Mouse (Mus musculus) C2C12 (cell line): Measurements from ENCODE around the gene Eef1a2. TPM values are rescaled to one million over a fixed set of nuclear protein-coding genes. Genes with fewer than 3 reads are reported as not detected.

Experiments
- H3K27me3 ChIP-seq: one replicate; pipeline ENCODE4 v1.6.1; 2011; ENCODE audit not compliant: control insufficient read depth, insufficient read depth, insufficient read length
- H3K36me3 ChIP-seq: one replicate; pipeline ENCODE4 v1.6.1; 2011; ENCODE audit not compliant: control insufficient read depth, insufficient read depth
- H3K4me3 ChIP-seq: one replicate; pipeline ENCODE4 v1.5.1; 2011; ENCODE audit warnings: mild to moderate bottlenecking, control low read depth; ENCODE audit not compliant: poor library complexity, insufficient read depth, severe bottlenecking
- H3K79me2 ChIP-seq: one replicate; pipeline ENCODE4 v1.6.1; 2011; ENCODE audit not compliant: control insufficient read depth, insufficient read depth
- H3K79me3 ChIP-seq: one replicate; pipeline ENCODE4 v1.6.1; 2011; ENCODE audit warnings: low read depth, control low read depth
- H3ac ChIP-seq: one replicate; pipeline ENCODE3; 2011; ENCODE audit warnings: low read depth; ENCODE audit not compliant: control insufficient read depth, insufficient read length
- CEBPB ChIP-seq: IDR thresholded peaks from one replicate; pipeline ENCODE4 v1.6.1; 2011; ENCODE audit warnings: low read depth, mild to moderate bottlenecking, control low read depth, moderate library complexity
- CTCF ChIP-seq: IDR thresholded peaks from one replicate; pipeline ENCODE4 v1.5.1; 2011; ENCODE audit not compliant: control insufficient read depth, insufficient read depth, insufficient read length
- FOSL1 ChIP-seq: IDR thresholded peaks from one replicate; pipeline ENCODE4 v1.8.0; 2011; ENCODE audit warnings: mild to moderate bottlenecking, low read length; ENCODE audit not compliant: poor library complexity, insufficient read depth, severe bottlenecking
- MAX ChIP-seq: IDR thresholded peaks from one replicate; pipeline ENCODE4 v1.6.1; 2011; ENCODE audit warnings: mild to moderate bottlenecking, control low read depth
- MYOD1 ChIP-seq: IDR thresholded peaks from one replicate; pipeline ENCODE4 v1.6.1; 2011; ENCODE audit warnings: low read depth; ENCODE audit not compliant: control insufficient read depth, insufficient read length
- MYOG ChIP-seq: IDR thresholded peaks from one replicate; pipeline ENCODE4 v1.6.1; 2011; ENCODE audit not compliant: control insufficient read depth, insufficient read length; ENCODE audit errors: extremely low read depth
- USF1 ChIP-seq: IDR thresholded peaks from one replicate; pipeline ENCODE4 v1.6.1; 2011; ENCODE audit warnings: low read depth, mild to moderate bottlenecking, control low read depth, moderate library complexity
- polyA plus RNA-seq: library from polyadenylated mRNA; unstranded; fragments of >200 nt; fragmentation: generic; extraction: Trizol; gene quantifications from one replicate; pipeline ENCODE4 v1.2.1, GENCODE M21; 2012; ENCODE audit warnings: missing spikeins

Gene Eef1a2
- polyA plus RNA-seq, 1 experiment, result 0.02 TPM

- H3K27me3 ChIP-seq, result peaks cover 21% of the 10 kb centered on the region
- TF ChIP-seq MAX (no peak), CEBPB (no peak), MYOG (no peak), USF1 (no peak), FOSL1 (no peak), CTCF (no peak)
- no peaks in the 10 kb centered on the region for H3K79me2 ChIP-seq
- H3K79me3 ChIP-seq, result no peaks in the 10 kb centered on the region
- no peaks in the 10 kb centered on the region for H3K36me3 ChIP-seq
- H3ac ChIP-seq, result no peak overlapping the region
- H3K4me3 ChIP-seq, result no peak overlapping the region
Measured at GRCm38 (mm10) chr2:181143509-181144276, 13.1 kb downstream of the Eef1a2 start.

GRCm38 (mm10) chr2:181142703-181143135 is 14.1 kb downstream of the Eef1a2 start:
- TF ChIP-seq CTCF, result no peak
- Histone ChIP-seq H3K27me3 (peaks cover 12% of the 10 kb centered on the region), H3K36me3 (no peaks in the 10 kb centered on the region), H3K4me3 (no peak overlapping the region), H3K79me2 (no peaks in the 10 kb centered on the region), H3ac (no peak overlapping the region), H3K79me3 (no peaks in the 10 kb centered on the region)

GRCm38 (mm10) chr2:181139641-181140193 is 17.1 kb downstream of the Eef1a2 start:
- Histone ChIP-seq H3K27me3 (peaks cover 10% of the 10 kb centered on the region), H3K79me3 (no peaks in the 10 kb centered on the region)

GRCm38 (mm10) chr2:181136934-181137333 is 19.9 kb downstream of the Eef1a2 start:
- Histone ChIP-seq H3K79me3 (no peaks in the 10 kb centered on the region), H3K27me3 (peaks cover 21% of the 10 kb centered on the region), H3K4me3 (no peak overlapping the region), H3ac (no peak overlapping the region), H3K79me2 (no peaks in the 10 kb centered on the region), H3K36me3 (no peaks in the 10 kb centered on the region)
- TF ChIP-seq MAX (no peak), MYOG (no peak)

More at GRCm38 (mm10) chr2:181139641-181140193, 17.1 kb downstream of the Eef1a2 start:
- TF ChIP-seq MAX (no peak), CTCF (no peak), USF1 (no peak), MYOG (no peak), MYOD1 (no peak)
- Histone ChIP-seq H3K4me3 (no peak overlapping the region), H3K36me3 (no peaks in the 10 kb centered on the region), H3ac (no peak overlapping the region), H3K79me2 (no peaks in the 10 kb centered on the region)

GRCm38 (mm10) chr2:181135446-181135818 is 21.4 kb downstream of the Eef1a2 start:
- no peak overlapping the region for H3ac ChIP-seq
- TF ChIP-seq MAX (no peak), FOSL1 (no peak), USF1 (no peak), CEBPB (no peak), CTCF (no peak), MYOG (no peak), MYOD1 (no peak)
- no peaks in the 10 kb centered on the region for H3K79me3 ChIP-seq
- no peaks in the 10 kb centered on the region for H3K79me2 ChIP-seq
- H3K27me3 ChIP-seq, result peaks cover 21% of the 10 kb centered on the region
- H3K4me3 ChIP-seq, result no peak overlapping the region
- no peaks in the 10 kb centered on the region for H3K36me3 ChIP-seq

GRCm38 (mm10) chr2:181134591-181135445 is 22.0 kb downstream of the Eef1a2 start, which contains the start of gene Kcnq2:
Gene Kcnq2, minus strand, starts transcription at chr2:181135300.
- Histone ChIP-seq H3K79me2 (no peaks in the 10 kb centered on the region), H3K36me3 (no peaks in the 10 kb centered on the region), H3K79me3 (no peaks in the 10 kb centered on the region), H3K4me3 (no peak within 1 kb of the TSS), H3K27me3 (peaks cover 21% of the 10 kb centered on the region), H3ac (no peak within 1 kb of the TSS)
- no peak for TF ChIP-seq MYOG
- no peak for TF ChIP-seq CTCF
- no peak for TF ChIP-seq MYOD1
- no peak for TF ChIP-seq FOSL1
- no peak for TF ChIP-seq MAX
- no peak for TF ChIP-seq USF1
- no peak for TF ChIP-seq CEBPB
